Mouse (Mus musculus): ENCODE results near the gene Csf2rb2.

DNA sequence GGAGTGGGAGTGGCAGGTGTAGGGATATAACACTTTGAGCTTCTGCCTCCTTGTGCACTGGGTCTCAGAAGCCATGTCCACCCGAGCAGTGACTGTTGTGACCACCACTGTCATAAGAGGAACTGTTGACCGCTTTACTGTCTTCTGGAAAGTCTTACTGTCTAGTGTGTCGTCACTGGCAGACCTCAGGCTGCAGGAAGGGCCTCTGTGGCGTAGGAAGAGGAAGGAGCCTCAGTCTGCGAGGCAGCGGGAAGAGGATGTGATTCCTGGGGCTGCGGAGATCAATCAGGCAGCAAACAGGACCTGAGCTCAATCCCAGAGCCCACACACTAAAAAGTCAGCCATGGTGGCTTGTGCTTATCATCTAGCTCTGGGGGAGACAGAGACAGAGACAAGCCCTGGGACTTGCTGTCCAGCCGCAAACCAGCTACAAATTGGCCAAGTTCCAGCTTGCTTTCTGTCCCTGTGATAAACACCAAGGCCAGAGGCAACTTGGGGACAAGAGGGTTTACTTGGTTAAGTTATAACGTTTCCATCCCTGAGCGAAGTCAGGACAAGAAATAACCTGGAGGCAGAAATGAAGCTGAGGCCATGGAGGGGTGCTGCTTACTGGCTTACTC is 47.2 kb downstream of the Csf2rb2 start:
- TF ChIP-seq CTCF (IDR thresholded peaks at IDR 0.05; ENCODE audit: low read depth), result no peak
- TF ChIP-seq EP300 (IDR thresholded peaks at IDR 0.05; ENCODE audit: low read depth), result no peak

Measured in liver, embryonic 14.5 days (tissue).